Mouse (Mus musculus): ENCODE data around the gene Fkbp11. TPM values are rescaled to one million over a fixed set of nuclear protein-coding genes. Genes with fewer than 3 reads are reported as not detected.

Fkbp11 gene
- total and polyA plus RNA-seq, 3 experiments: 118 to 160 TPM; not detected in 1

GRCm38 (mm10) chr15:98699190-98700105, 28.6 kb downstream of the Fkbp11 start:
- Histone ChIP-seq H3K4me1 (ENCODE audit: control insufficient read depth in 1 of 2, insufficient read depth in 2 of 2, low read length in 2 of 2) (no peaks in the 10 kb centered on the region; a peak in 1 of 4 replicates), H3K9me3 (replicated peaks; ENCODE audit: insufficient read depth, low read length) (no peaks in the 10 kb centered on the region), H3K36me3 (ENCODE audit: control insufficient read depth in 1 of 2, insufficient read depth in 2 of 2, low read length in 2 of 2) (no peaks in the 10 kb centered on the region), H3K79me2 (ENCODE audit: control insufficient read depth, insufficient read depth, low read length, poor library complexity) (no peaks in the 10 kb centered on the region), H3K9ac (ENCODE audit: control insufficient read depth, low read depth, low read length, poor library complexity, severe bottlenecking) (no peak overlapping the region), H3K4me3 (ENCODE audit: control insufficient read depth in 1 of 2, insufficient read depth in 1 of 2, low read depth in 2 of 2, low read length in 2 of 2) (peak overlapping the region in 1 of 2 experiments; percentile 34; a peak in 2 of 4 replicates), H3K27ac (ENCODE audit: control insufficient read depth, low read depth, low read length) (no peak overlapping the region), H3K27me3 (ENCODE audit: control insufficient read depth in 1 of 2, insufficient read depth in 2 of 2, low read length in 2 of 2) (peaks cover 8 to 19% of the 10 kb centered on the region in 2 experiments)
- TF ChIP-seq NELFE (IDR thresholded peaks at IDR 0.05; ENCODE audit: low read depth, low read length): no peak
- TF ChIP-seq TCF12 (IDR thresholded peaks at IDR 0.05; ENCODE audit: low read depth, low read length): no peak; the same call in 1 of the 2 replicates
- no peak for TF ChIP-seq ELF1 (IDR thresholded peaks at IDR 0.05; ENCODE audit: low read depth, low read length)
- no peak for TF ChIP-seq HCFC1 (IDR thresholded peaks at IDR 0.05; ENCODE audit: low read depth, low read length)
- no peak for TF ChIP-seq MAFK (IDR thresholded peaks at IDR 0.05; ENCODE audit: borderline replicate concordance, low read depth, low read length)
- no peak for TF ChIP-seq MAX (IDR thresholded peaks at IDR 0.05; ENCODE audit: low read length)
- TF ChIP-seq ZMIZ1 (IDR thresholded peaks at IDR 0.05; ENCODE audit: low read depth, low read length): peak; percentile 35; the same call in 1 of the 2 replicates
- TF ChIP-seq SMC3 (IDR thresholded peaks at IDR 0.05; ENCODE audit: low read depth, low read length): peak; percentile 98
- TF ChIP-seq CHD2 (IDR thresholded peaks at IDR 0.05; ENCODE audit: low read length): no peak
- peak; percentile 50; the same call in 1 of the 2 replicates for TF ChIP-seq SIN3A (IDR thresholded peaks at IDR 0.05; ENCODE audit: low read length)
- no peak for TF ChIP-seq TAL1 (IDR thresholded peaks at IDR 0.05; ENCODE audit: low read length)
- no peak for TF ChIP-seq CHD1 (IDR thresholded peaks at IDR 0.05; ENCODE audit: low read depth, low read length)
- TF ChIP-seq POLR2AphosphoS5 (IDR thresholded peaks at IDR 0.05; ENCODE audit: borderline replicate concordance, low read depth, low read length): no peak
- TF ChIP-seq CTCF (IDR thresholded peaks at IDR 0.05 in 2 of 3, conservative IDR thresholded peaks at IDR 0.05 in 1 of 3; ENCODE audit: control insufficient read depth in 1 of 3, insufficient read depth in 1 of 3, low read depth in 2 of 3, low read length in 3 of 3, poor library complexity in 1 of 3, severe bottlenecking in 1 of 3): peak in 2 of 3 experiments; percentile 79 to 99
- no peak for TF ChIP-seq TBP (IDR thresholded peaks at IDR 0.05; ENCODE audit: low read depth, low read length)
- TF ChIP-seq RCOR1 (IDR thresholded peaks at IDR 0.05; ENCODE audit: low read depth, low read length): no peak
- no peak for TF ChIP-seq EP300 (IDR thresholded peaks at IDR 0.05; ENCODE audit: low read depth in 1 of 2, low read length in 2 of 2)
- TF ChIP-seq MXI1 (IDR thresholded peaks at IDR 0.05; ENCODE audit: low read depth, low read length): peak; percentile 42; the same call in 1 of the 2 replicates
- TF ChIP-seq GABPA (IDR thresholded peaks at IDR 0.05; ENCODE audit: low read depth, low read length): no peak
- TF ChIP-seq ZNF384 (IDR thresholded peaks at IDR 0.05; ENCODE audit: low read depth, low read length): no peak; the same call in none of the 2 replicates
- TF ChIP-seq ZC3H11A (IDR thresholded peaks at IDR 0.05; ENCODE audit: low read depth, low read length): peak; percentile 90
- no peak for TF ChIP-seq GATA1 (IDR thresholded peaks at IDR 0.05; ENCODE audit: low read depth, low read length)
- TF ChIP-seq POLR2AphosphoS2 (IDR thresholded peaks at IDR 0.05; ENCODE audit: low read length): no peak
- TF ChIP-seq BHLHE40 (IDR thresholded peaks at IDR 0.05; ENCODE audit: borderline replicate concordance, low read depth, low read length): 0 out of 2 replicates have a peak, but pooled peaks have one; percentile 21
- no peak for TF ChIP-seq ZKSCAN1 (IDR thresholded peaks at IDR 0.05; ENCODE audit: low read depth, low read length)
- no peak for TF ChIP-seq USF1 (IDR thresholded peaks at IDR 0.05; ENCODE audit: low read depth, low read length)
- peak; percentile 59; the same call in 1 of the 2 replicates for TF ChIP-seq MAZ (IDR thresholded peaks at IDR 0.05; ENCODE audit: low read depth, low read length)
- TF ChIP-seq UBTF (IDR thresholded peaks at IDR 0.05; ENCODE audit: borderline replicate concordance, insufficient read depth, low read depth, low read length): 0 out of 2 replicates have a peak, but pooled peaks have one; percentile 34
- TF ChIP-seq RAD21 (IDR thresholded peaks at IDR 0.05; ENCODE audit: low read depth, low read length): peak; percentile 83
- peak; percentile 91 for DNase-seq (ENCODE audit: low read depth, low spot score)

Data from MEL (cell line).